Mouse (Mus musculus) embryo, embryonic 10 days (tissue): Measurements from ENCODE around the gene Onecut1.
A peak's percentile ranks its signal among the peaks of the same experiment; 100 is the strongest.

Source experiments
- DNase-seq: peaks from one replicate; pipeline ENCODE4 v3.0.0-alpha.2; 2015; ENCODE audit warnings: low spot score

The Onecut1 gene

GRCm38 (mm10) chr9:74911430-74911829, 49.7 kb downstream of the Onecut1 start:
- no peak for DNase-seq

GRCm38 (mm10) chr9:74911919-74912318, 50.2 kb downstream of the Onecut1 start:
- DNase-seq, result no peak

- no peak for DNase-seq
Observed at GRCm38 (mm10) chr9:74912619-74913376, 51.1 kb downstream of the Onecut1 start.

- DNase-seq, result no peak
Observed at GRCm38 (mm10) chr9:74915611-74916010, 53.9 kb downstream of the Onecut1 start.

GRCm38 (mm10) chr9:74920450-74920849, 58.7 kb downstream of the Onecut1 start:
- no peak for DNase-seq

GRCm38 (mm10) chr9:74921422-74921821, 59.7 kb downstream of the Onecut1 start:
- no peak for DNase-seq

- no peak for DNase-seq
Observed at GRCm38 (mm10) chr9:74922884-74923283, 61.2 kb downstream of the Onecut1 start.

- no peak for DNase-seq
Observed at GRCm38 (mm10) chr9:74923291-74923977, 61.7 kb downstream of the Onecut1 start.

- DNase-seq, result peak; percentile 20
Observed at GRCm38 (mm10) chr9:74925220-74925769, 63.6 kb downstream of the Onecut1 start.

- DNase-seq, result no peak
Observed at GRCm38 (mm10) chr9:74929981-74930423, 68.3 kb downstream of the Onecut1 start.

- no peak for DNase-seq
Observed at GRCm38 (mm10) chr9:74930653-74931052, 68.9 kb downstream of the Onecut1 start.

- no peak for DNase-seq
Observed at GRCm38 (mm10) chr9:74935289-74935688, 73.6 kb downstream of the Onecut1 start.

GRCm38 (mm10) chr9:74937761-74938160, 76.0 kb downstream of the Onecut1 start:
- DNase-seq, result no peak

GRCm38 (mm10) chr9:74938670-74939534, 77.2 kb downstream of the Onecut1 start:
- no peak for DNase-seq
